Mouse (Mus musculus) liver, embryonic 13.5 days (tissue): ENCODE measurements around the gene Ift81. TPM values are rescaled to one million over a fixed set of nuclear protein-coding genes. Genes with fewer than 3 reads are reported as not detected.
"Not testable (repeated sequence)": the region's sequence is repeated elsewhere in the genome, so short reads cannot be mapped to it uniquely, and the experiment has no call there.

Experiments
- ATAC-seq: fragments of 200-750 bp; cut with Nextera tagmentation; 2 replicates; pipeline ENCODE4 v1.8.0; 2017; ENCODE audit warnings: low read depth, mild to moderate bottlenecking, moderate number of reproducible peaks, moderate library complexity
- DNase-seq: peaks from one replicate; pipeline ENCODE4 v3.0.0; 2022
- H3K27ac ChIP-seq: fragments of 300-500 bp; sonication (generic); 2 replicates; pipeline ENCODE4 v1.5.1; 2015; ENCODE audit warnings: moderate library complexity, mild to moderate bottlenecking, inconsistent platforms
- H3K27me3 ChIP-seq: fragments of 300-500 bp; sonication (generic); 2 replicates; pipeline ENCODE4 v1.6.1; 2015; ENCODE audit warnings: mild to moderate bottlenecking, inconsistent platforms
- H3K36me3 ChIP-seq: fragments of 300-500 bp; sonication (generic); 2 replicates; pipeline ENCODE4 v1.6.1; 2015; ENCODE audit warnings: mild to moderate bottlenecking, inconsistent platforms
- H3K4me1 ChIP-seq: fragments of 300-500 bp; sonication (generic); replicated peaks from 2 replicates; pipeline ENCODE4 v1.6.1; 2015; ENCODE audit warnings: inconsistent platforms
- H3K4me2 ChIP-seq: fragments of 300-500 bp; sonication (generic); 2 replicates; pipeline ENCODE4 v1.6.1; 2015; ENCODE audit warnings: inconsistent platforms, mild to moderate bottlenecking, moderate library complexity
- H3K4me3 ChIP-seq: fragments of 300-500 bp; sonication (generic); replicated peaks from 2 replicates; pipeline ENCODE4 v1.5.1; 2015; ENCODE audit warnings: mild to moderate bottlenecking, inconsistent platforms
- H3K9ac ChIP-seq: fragments of 300-500 bp; sonication (generic); 2 replicates; pipeline ENCODE4 v1.6.1; 2015; ENCODE audit warnings: mild to moderate bottlenecking, inconsistent platforms
- H3K9me3 ChIP-seq: fragments of 300-500 bp; sonication (generic); replicated peaks from 2 replicates; pipeline ENCODE4 v1.6.1; 2016; ENCODE audit warnings: inconsistent platforms
- WGBS: fragments of 180-500 bp; shearing (Covaris S2); methylation state at CpG from one replicate; pipeline ENCODE4 v1.1.7; 2015; ENCODE audit not compliant: insufficient replicate concordance; 5-methylcytosine and 5-hydroxymethylcytosine counted together
- polyA plus RNA-seq: library from polyadenylated mRNA; unstranded; fragments of >200 nt; fragmentation: Nextera tagmentation; extraction: Ambion mirVana; gene quantifications from 2 replicates; pipeline ENCODE4 v1.2.1, GENCODE M21; 2015

Ift81 gene
- 3.0 and 3.8 TPM in 2 replicates for polyA plus RNA-seq

DNA sequence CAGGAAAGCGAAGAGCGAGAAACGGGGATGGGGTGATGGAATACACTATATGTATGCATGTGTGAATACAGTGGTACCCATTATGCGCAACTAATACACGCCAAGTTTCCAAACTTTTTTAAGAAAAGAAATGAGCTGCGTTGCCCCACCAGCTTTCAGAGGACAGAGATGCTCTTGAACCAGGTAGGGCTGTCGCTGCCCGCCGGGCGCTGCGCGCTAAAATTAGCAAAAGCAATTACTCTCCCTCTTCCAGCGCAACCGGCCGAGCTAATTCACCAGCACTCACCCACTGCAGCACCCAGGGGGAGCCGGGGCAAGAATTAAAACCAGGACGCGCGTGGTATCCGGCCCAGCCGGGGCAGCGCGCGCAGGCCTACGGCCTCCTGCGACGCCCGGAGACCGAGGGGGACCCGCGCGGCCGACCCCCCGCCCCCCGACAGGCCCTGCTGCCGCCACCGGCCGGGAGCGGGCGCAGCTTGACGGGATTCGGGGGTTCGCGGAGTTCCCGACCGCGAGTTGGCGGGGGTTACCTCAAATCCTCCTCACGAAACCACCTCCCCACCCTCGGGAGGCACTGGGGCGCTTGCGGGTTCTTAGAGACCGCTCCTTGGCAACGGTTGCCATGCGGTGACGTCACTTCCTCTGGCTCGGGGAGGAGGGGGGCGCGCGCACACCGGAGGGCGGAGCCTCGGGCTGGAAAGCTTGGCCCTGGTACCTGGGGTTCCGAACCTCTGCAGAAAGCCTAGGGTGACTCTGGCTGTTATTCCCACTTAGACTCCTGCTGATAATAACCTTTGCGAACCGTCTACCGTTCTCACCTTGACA, at the start of gene Ift81:
Gene Ift81 (minus strand): TSS at position 611 of the 825 bp plus-strand sequence.
- Histone ChIP-seq H3K27ac (no peak within 1 kb of the TSS), H3K36me3 (no peaks in the 10 kb centered on the region), H3K9me3 (no peaks in the 10 kb centered on the region), H3K9ac (peak within 1 kb of the TSS; percentile 71), H3K4me3 (peak within 1 kb of the TSS; percentile 69), H3K27me3 (peaks cover 17% of the 10 kb centered on the region), H3K4me2 (peak within 1 kb of the TSS; percentile 94), H3K4me1 (peaks cover 14% of the 10 kb centered on the region)
- ATAC-seq (peak; percentile 89), DNase-seq (peak; percentile 83)
- 4% methylated on average over 67 of the region's 67 CpGs for WGBS

DNA sequence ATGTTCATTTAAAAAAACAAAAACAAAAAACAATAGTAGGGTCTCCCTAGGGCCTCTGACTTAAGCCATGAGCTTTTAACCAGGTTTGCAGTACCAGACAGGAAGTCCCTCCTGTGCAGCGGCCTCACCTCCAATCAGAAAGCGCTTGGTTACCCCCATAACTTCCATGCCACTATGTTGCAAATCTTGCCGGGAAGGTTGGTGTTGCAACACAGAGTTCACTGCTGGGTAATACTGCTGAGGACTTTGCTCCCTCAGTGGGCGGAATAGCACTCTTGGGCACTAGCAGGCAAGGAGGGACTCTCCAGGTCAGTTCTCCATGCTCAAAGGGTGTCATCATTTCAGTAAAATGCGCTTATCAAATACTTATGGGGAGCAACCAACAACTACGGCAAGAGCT, 48.2 kb upstream of the Ift81 start:
- ATAC-seq: peak; percentile 62

DNA sequence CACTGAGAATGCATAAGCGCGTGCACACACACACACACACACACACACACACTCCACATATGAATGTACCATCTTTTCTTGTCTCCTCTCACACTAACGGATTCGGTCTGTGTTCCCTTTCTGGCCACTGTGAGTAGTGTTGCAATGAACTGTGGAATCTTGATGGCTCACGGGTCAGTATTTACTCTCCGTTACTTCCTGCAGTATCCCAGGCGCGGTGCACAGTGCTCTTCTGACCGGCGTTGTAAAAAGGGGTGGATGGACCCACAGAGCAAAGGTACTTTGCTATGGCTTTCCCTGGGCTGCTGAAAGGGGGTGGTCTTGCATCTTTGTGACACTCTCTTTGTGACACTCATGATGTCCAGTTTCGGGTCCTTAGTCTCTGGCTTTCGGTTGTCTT, 42.5 kb upstream of the Ift81 start:
- H3K4me2 ChIP-seq: no peak overlapping the region
- no peak for DNase-seq
- no peak overlapping the region for H3K27ac ChIP-seq
- WGBS: 74% methylated on average over 12 of the region's 12 CpGs
- ATAC-seq: no peak
- no peaks in the 10 kb centered on the region for H3K27me3 ChIP-seq
- no peak overlapping the region for H3K9ac ChIP-seq
- no peaks in the 10 kb centered on the region for H3K36me3 ChIP-seq
- H3K9me3 ChIP-seq: no peaks in the 10 kb centered on the region
- H3K4me1 ChIP-seq: peaks cover 32% of the 10 kb centered on the region
- no peak overlapping the region for H3K4me3 ChIP-seq

More for the DNA sequence above, 48.2 kb upstream of the Ift81 start:
- H3K27me3 ChIP-seq: no peaks in the 10 kb centered on the region
- H3K9ac ChIP-seq: no peak overlapping the region
- H3K4me1 ChIP-seq: peaks cover 19% of the 10 kb centered on the region
- no peak overlapping the region for H3K4me3 ChIP-seq
- WGBS: 79% methylated on average over 6 of the region's 6 CpGs
- no peak overlapping the region for H3K4me2 ChIP-seq
- no peak overlapping the region for H3K27ac ChIP-seq
- no peaks in the 10 kb centered on the region for H3K36me3 ChIP-seq
- H3K9me3 ChIP-seq: no peaks in the 10 kb centered on the region
- DNase-seq: no peak

- ATAC-seq (no peak), DNase-seq (no peak)
- H3K4me3 ChIP-seq: no peak overlapping the region
- 70% methylated on average over 5 of the region's 5 CpGs for WGBS
- H3K36me3 ChIP-seq: no peaks in the 10 kb centered on the region
- H3K27ac ChIP-seq: no peak overlapping the region
- H3K4me2 ChIP-seq: no peak overlapping the region
- no peaks in the 10 kb centered on the region for H3K9me3 ChIP-seq
- no peak overlapping the region for H3K9ac ChIP-seq
- H3K4me1 ChIP-seq: peaks cover 52% of the 10 kb centered on the region
- peaks cover 12% of the 10 kb centered on the region; the same call in 1 of the 2 replicates for H3K27me3 ChIP-seq
Observed at GRCm38 (mm10) chr5:122654268-122654573, 39.9 kb upstream of the Ift81 start.

GRCm38 (mm10) chr5:122653446-122654267, 39.3 kb upstream of the Ift81 start:
- Histone ChIP-seq H3K27me3 (peaks cover 12% of the 10 kb centered on the region; the same call in 1 of the 2 replicates), H3K4me1 (peaks cover 52% of the 10 kb centered on the region), H3K4me2 (no peak overlapping the region), H3K9ac (no peak overlapping the region), H3K9me3 (no peaks in the 10 kb centered on the region), H3K4me3 (no peak overlapping the region), H3K27ac (no peak overlapping the region), H3K36me3 (no peaks in the 10 kb centered on the region)
- ATAC-seq (no peak), DNase-seq (no peak)
- WGBS: 49% methylated on average over 15 of the region's 15 CpGs

GRCm38 (mm10) chr5:122653112-122653445, 38.8 kb upstream of the Ift81 start:
- no peak for ATAC-seq
- Histone ChIP-seq H3K36me3 (no peaks in the 10 kb centered on the region), H3K9me3 (no peaks in the 10 kb centered on the region), H3K4me1 (peaks cover 52% of the 10 kb centered on the region), H3K4me2 (peak overlapping the region; percentile 49), H3K27me3 (peaks cover 12% of the 10 kb centered on the region; the same call in 1 of the 2 replicates), H3K27ac (no peak overlapping the region), H3K4me3 (no peak overlapping the region), H3K9ac (0 out of 2 replicates have a peak overlapping the region, but pooled peaks have one; percentile 2)
- no peak for DNase-seq
- WGBS: 47% methylated on average over 10 of the region's 10 CpGs

DNA sequence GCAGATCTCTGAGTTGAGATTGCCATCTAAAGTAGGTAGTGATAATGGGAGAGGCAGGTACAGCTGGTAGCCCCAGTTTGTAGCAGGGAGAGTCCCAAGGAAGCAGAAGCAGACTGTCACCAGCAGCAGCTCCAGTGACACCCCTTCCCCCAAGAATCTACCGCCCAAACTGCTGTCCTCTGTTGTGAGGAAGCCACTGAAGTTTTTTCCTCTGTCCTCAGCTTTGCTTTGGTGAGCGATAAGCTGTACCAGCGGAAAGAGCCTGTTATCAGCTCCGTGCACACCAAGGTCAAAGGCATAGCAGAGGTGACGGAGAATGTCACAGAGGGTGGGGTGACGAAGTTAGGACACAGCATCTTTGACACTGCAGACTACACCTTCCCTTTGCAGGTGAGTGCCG, 38.2 kb upstream of the Ift81 start:
- Histone ChIP-seq H3K4me1 (peaks cover 52% of the 10 kb centered on the region), H3K4me3 (no peak overlapping the region), H3K9ac (0 out of 2 replicates have a peak overlapping the region, but pooled peaks have one; percentile 26), H3K27me3 (peaks cover 12% of the 10 kb centered on the region; the same call in 1 of the 2 replicates), H3K4me2 (peak overlapping the region; percentile 49), H3K27ac (peak overlapping the region; percentile 62; the same call in 1 of the 2 replicates), H3K9me3 (no peaks in the 10 kb centered on the region), H3K36me3 (no peaks in the 10 kb centered on the region)
- 4% methylated on average over 7 of the region's 7 CpGs for WGBS
- ATAC-seq: peak; percentile 92
- peak; percentile 77 for DNase-seq

GRCm38 (mm10) chr5:122650100-122650499, 35.8 kb upstream of the Ift81 start:
- no peak overlapping the region for H3K9ac ChIP-seq
- H3K27ac ChIP-seq: no peak overlapping the region
- H3K4me3 ChIP-seq: no peak overlapping the region
- no peak overlapping the region for H3K4me2 ChIP-seq
- no peak for DNase-seq
- 46% methylated on average over 8 of the region's 8 CpGs for WGBS
- no peak for ATAC-seq
- H3K27me3 ChIP-seq: peaks cover 12% of the 10 kb centered on the region; the same call in 1 of the 2 replicates
- H3K4me1 ChIP-seq: peaks cover 64% of the 10 kb centered on the region
- H3K36me3 ChIP-seq: no peaks in the 10 kb centered on the region
- no peaks in the 10 kb centered on the region for H3K9me3 ChIP-seq

GRCm38 (mm10) chr5:122649264-122649663, 34.9 kb upstream of the Ift81 start:
- Histone ChIP-seq H3K4me3 (no peak overlapping the region), H3K9ac (no peak overlapping the region), H3K9me3 (no peaks in the 10 kb centered on the region), H3K36me3 (no peaks in the 10 kb centered on the region), H3K27me3 (peaks cover 12% of the 10 kb centered on the region; the same call in 1 of the 2 replicates), H3K4me2 (no peak overlapping the region), H3K4me1 (peaks cover 65% of the 10 kb centered on the region), H3K27ac (no peak overlapping the region)
- no peak for DNase-seq
- 50% methylated on average over 8 of the region's 8 CpGs for WGBS
- no peak for ATAC-seq

DNA sequence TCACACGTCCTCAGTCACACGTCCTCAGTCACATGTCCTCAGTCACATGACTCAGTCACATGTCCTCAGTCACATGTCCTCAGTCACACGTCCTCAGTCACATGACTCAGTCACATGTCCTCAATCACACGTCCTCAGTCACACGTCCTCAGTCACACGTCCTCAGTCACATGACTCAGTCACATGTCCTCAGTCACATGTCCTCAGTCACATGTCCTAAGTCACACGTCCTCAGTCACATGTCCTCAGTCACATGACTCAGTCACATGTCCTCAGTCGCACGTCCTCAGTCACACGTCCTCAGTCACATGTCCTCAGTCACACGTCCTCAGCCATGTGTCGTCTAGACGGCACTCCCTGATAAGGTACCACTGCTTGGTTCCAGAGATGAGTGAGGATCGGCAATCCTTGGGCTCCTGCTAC, 33.6 kb upstream of the Ift81 start:
- H3K4me1 ChIP-seq: peaks cover 60% of the 10 kb centered on the region
- not testable (repeated sequence) for H3K27ac ChIP-seq, ATAC-seq, H3K9me3 ChIP-seq, H3K4me2 ChIP-seq, H3K4me3 ChIP-seq, H3K36me3 ChIP-seq, DNase-seq, H3K9ac ChIP-seq
- 77% methylated on average over 14 of the region's 14 CpGs for WGBS
- peaks cover 12% of the 10 kb centered on the region for H3K27me3 ChIP-seq

DNA sequence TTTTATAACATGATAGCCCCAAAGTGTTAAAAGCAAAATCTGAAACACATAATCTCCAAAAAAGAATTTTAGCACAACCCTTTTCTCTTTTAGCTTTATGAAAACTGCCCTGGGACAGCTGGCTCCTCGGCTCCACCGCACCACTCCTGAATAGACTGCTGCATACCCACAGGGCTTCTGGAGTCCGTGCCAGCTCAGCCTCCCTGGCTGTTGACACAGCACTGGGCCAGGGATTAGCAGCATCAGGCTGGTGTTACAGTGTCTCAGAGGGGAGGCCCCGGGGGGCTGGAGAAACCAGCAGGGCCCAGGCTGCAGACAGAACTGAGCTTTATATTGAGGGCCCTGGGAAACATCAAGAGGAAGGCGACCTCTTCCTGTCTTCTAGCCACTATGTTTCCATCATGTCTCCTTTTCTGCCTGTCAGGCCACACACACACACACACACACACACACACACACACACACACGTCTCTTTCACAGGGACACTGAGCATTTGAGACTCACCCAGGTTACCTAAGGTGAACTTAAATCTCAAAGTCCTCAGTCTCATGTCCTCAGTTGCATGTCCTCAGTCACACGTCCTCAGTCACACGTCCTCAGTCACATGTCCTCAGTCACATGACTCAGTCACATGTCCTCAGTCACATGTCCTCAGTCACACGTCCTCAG, 33.1 kb upstream of the Ift81 start:
- no peak for ATAC-seq
- WGBS: 59% methylated on average over 9 of the region's 9 CpGs
- H3K4me1 ChIP-seq: peaks cover 54% of the 10 kb centered on the region

More for the DNA sequence above, 33.1 kb upstream of the Ift81 start:
- no peak overlapping the region for H3K27ac ChIP-seq
- no peak overlapping the region for H3K4me3 ChIP-seq
- H3K36me3 ChIP-seq: no peaks in the 10 kb centered on the region
- H3K9me3 ChIP-seq: no peaks in the 10 kb centered on the region
- no peak overlapping the region for H3K4me2 ChIP-seq
- peaks cover 12% of the 10 kb centered on the region for H3K27me3 ChIP-seq
- H3K9ac ChIP-seq: no peak overlapping the region
- DNase-seq: no peak
